Mouse (Mus musculus) granulocyte monocyte progenitor cell, adult 5-6 weeks (primary cell): ENCODE measurements around the gene Zic4. TPM values are rescaled to one million over a fixed set of nuclear protein-coding genes. Genes with fewer than 3 reads are reported as not detected.

Experiments
- ATAC-seq: replicated peaks from 2 replicates; pipeline ENCODE4 v1.8.0; 2016; ENCODE audit warnings: mild to moderate bottlenecking, moderate TSS enrichment, inconsistent platforms; ENCODE audit not compliant: poor library complexity, severe bottlenecking
- total RNA-seq, 2 experiments: library from RNA; stranded (forward) in 1 of 2; stranded (reverse) in 1 of 2; fragments of 200-712, 200-1000 nt in 1 of 2; fragments of >200 nt in 1 of 2; fragmentation: Nextera tagmentation in 1 of 2; gene quantifications; 2 replicates each; pipeline ENCODE4 v1.2.3; 2014 to 2017

The Zic4 gene
- not detected in 2 replicates for total RNA-seq (2014; fragmentation: Nextera tagmentation)
- total RNA-seq (2017), result not detected in 2 replicates

GRCm38 (mm10) chr9:91361856-91362601 is at the start of gene Zic4:
Zic4 (plus strand) TSS chr9:91362413.
- ATAC-seq, result peak; percentile 70

- no peak for ATAC-seq
These were observed 14.6 kb upstream of the Zic4 start for GRCm38 (mm10) chr9:91347591-91347990.

DNA sequence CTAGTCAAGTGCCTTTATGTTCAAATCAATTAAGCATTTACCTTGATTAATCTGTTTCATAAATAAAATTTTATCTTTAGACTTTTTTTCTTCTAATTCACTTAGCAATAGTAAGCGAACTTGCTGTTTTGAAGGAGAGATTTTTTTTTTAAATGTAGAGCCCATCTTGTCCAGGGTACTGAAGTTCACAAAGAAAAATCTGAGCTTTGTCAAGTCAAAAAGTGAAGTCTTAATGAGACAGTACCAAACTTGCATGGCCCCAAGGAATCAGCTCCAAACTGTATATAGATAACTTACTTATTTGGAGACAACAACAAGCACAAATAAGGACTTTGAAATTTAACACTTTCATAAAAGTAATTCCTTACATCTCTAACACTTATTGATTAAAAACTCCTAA is 13.5 kb upstream of the Zic4 start:
- ATAC-seq, result no peak

DNA sequence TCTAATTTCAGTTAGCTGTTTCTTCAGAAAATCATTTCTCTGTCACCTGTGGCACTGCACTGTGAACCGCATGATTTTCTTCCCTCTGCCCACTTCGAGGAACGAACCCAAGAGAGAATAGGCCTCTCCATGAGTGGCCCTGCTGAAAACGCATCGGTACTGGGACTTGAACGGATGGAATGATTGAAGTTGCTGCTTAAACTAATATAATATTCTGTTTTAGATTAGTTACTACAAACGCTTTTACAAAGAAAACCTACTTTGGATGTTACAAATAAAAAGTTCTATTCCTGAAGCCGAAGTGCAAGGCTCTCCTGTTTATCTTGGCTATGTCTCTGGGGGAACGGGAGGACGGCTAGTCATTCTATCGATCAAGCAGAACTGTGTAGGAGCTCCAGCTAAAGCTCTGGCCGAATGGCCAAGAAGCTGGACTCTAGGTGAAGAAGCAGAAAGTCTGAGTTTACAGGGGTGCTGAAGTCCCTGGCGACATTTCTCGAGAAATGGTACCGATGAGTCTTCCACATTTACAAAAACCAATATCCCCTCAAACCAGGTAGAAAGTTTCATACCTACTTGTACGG is 11.9 kb upstream of the Zic4 start:
- ATAC-seq, result no peak

DNA sequence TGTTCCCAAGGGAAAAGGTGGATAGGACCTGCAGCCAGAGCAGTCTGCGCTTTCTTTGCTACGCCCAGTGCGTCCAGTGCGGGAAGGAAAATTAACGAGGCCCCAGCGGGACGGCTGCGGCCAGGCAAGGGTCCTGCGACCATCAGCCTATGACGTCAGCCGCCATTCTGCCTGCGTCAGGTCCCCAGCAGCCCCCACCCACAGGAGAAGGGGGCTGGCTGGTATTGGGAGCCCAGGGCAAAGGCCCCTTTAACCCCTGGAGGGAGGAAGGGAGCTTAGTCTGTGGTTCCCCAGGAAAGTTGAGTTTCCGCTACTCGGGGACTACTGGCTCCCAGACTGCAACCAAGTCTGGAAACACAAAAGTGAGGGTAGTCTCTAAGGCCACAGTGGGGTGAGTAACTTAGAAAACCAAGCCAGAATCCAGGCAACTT is 11.3 kb upstream of the Zic4 start:
- ATAC-seq, result peak; percentile 37; the same call in 1 of the 2 replicates

DNA sequence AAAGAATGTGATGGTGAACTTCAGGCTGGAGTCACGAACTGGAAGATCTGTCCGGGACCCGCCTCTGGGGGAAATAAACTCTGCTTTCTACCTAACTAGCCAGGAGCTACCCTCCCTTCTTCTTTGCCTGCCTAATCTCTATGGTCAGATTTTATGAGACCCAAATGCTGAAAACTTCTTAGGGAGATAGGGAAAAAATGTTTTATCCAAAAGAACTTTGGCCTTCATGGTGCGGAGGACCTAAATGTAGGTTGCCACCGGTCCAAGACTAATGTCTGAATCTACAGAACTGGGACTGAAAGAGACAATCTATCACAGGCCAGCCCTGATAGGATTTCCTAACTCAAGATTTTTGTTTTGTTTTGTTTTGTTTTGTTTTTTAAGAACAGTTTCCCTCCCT is 10.9 kb upstream of the Zic4 start:
- ATAC-seq, result no peak

- no peak for ATAC-seq
These were observed 10.2 kb upstream of the Zic4 start for GRCm38 (mm10) chr9:91351961-91352411.

DNA sequence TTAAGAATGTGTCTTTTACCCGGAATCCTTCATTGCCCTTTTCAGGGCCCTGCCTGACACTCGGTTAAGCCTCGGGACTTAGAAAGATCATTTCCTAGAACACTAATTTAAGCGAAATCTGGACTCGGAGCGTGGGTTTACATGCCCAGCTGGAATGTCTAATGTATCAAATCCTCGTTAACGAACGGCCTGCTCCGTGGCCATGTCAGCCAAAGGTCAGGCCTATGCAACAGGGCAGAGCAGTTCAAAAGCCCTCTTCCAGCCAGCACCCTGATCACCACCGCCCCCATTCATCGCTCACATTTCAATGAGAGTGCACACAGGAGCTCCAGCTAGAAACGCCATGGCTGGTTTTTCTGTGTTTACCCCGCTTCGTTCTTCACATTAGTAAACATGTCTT is 9.4 kb upstream of the Zic4 start:
- no peak for ATAC-seq

DNA sequence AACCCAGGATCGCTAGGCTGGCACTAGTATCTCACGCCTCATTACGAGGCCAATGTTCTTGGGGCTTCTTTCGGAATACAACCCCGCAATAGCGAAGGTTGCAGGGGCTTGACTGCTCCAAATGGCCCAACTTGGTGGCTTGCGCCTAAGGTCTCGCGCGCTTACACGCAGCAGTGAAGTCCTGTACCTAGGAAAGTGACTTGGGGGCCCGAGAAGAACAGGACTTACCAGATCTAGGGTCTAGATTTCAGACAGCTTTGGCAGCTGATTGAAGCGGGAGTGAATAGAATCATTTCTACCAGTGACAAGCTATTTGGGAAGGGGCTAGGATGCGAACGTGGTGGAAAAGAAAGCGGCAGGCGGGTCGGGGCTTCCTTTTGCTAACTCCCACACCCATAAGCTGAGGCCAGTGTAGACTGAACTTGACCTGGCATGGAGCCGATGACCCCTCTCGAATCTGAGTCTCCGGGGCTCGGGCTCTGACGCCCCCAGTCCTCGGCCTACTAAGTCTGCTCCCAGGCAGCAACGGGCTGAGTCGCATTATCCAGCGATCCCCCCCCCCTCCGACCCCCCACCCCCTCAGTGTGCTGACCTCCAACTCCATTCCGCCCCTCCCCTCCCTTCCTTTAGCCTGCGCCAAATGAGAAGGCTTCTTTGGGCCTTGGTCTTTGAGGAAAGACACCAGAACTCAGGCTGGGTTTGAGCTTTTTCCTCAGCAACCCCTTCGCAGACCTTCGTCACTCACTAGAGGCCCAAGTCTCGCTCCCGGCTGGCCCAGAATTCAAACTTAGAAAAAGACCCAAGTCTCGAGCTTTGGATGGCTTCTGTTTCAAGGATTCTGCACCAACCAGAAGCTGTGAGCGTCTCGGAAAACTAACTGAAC is 8.4 kb upstream of the Zic4 start:
- ATAC-seq, result 0 out of 2 replicates have a peak, but pooled peaks have one; percentile 16

DNA sequence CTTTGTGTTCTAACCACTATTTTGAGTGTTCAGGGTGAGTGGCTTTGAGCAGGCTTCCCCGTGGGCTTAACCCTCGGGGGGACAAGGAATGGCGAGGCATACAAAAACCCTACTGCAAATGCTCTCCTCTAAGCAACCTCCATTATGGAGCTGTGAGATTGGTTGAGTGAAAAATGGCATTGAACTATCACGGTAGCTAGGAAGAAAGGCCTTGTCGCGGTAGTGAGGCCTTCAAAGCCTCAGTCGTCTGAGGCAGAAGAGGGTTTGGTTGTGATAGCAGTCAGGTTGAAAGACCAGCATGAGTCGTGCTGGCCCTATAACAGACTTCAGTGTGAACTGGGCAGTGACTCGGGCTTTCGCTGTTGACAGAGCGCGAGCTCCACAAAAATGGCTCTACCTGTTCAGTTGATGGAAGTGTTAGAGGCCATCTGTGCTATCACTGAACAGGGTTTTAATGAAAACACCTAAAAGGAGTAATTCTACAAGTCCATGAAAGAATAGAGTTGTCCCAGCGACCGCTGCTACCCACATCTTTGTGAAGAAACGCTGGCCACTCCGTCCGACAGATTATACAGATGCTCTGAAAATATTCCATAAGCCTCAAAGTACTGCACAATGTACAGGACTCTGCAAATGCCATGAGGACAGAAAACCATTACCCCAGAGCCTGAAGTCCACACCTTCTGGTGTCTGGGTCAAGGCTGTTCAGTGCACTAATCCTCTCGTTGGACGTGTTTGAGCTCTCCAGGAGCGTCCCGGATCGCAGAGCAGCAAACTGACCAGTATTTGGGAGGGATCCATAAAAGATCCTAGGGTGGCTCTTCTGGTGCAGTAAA is 7.6 kb upstream of the Zic4 start:
- no peak for ATAC-seq

DNA sequence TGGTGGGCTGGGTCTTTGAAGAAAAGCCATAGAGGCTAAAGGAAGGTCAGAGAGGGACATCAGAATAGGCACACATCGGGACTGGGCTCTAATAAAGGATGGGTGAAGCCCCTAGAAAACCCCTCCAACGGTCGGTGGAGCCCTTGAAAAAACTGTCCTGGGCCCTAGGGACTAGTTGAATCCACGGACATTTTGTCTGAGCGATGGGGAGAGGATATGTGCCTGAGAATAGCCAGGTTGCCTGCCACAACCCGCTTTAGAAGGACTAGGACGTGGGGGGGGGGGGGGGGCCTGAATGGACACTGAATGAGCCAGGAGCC is 7.0 kb upstream of the Zic4 start:
- ATAC-seq, result no peak

DNA sequence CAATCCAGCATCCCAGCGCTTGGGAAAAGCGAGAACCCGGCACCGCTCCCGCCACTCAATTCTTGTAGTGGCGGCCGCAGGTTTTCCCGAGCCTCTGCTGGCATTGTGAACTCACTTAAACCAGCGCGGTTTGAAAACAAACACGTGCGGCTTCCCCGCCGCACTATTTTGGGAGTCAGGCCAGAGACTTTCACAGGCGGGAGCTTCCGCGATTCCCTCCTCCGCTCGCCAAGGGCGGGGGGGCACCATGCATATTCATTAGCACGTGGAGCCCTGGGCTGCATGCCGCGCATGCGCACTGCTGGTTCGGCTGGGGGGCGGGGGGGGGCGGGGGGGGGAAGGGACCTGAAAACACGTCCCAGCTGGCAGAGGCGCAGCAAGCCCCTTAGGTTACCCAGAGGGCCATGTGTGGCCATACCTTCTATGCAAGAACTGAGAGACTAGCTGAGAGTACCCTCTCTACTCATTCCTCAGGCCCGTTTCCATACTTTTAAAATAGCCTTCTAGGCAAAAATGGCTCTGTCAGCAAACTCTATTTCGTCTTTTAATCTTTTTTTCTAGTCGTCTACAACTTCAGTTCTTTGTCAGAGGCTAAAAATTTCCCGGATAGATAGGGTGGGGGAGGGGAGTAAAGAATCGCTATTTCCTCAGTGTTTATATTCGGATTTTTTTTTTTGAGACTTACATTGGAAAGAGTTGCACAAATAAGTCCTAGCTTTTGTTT is 6.4 kb upstream of the Zic4 start:
- 0 out of 2 replicates have a peak, but pooled peaks have one; percentile 27 for ATAC-seq

- ATAC-seq, result no peak
These were observed 5.9 kb upstream of the Zic4 start for GRCm38 (mm10) chr9:91356353-91356740.

GRCm38 (mm10) chr9:91357321-91357720 is 4.9 kb upstream of the Zic4 start:
- ATAC-seq, result no peak

GRCm38 (mm10) chr9:91358851-91359687 is 3.1 kb upstream of the Zic4 start:
- no peak for ATAC-seq

GRCm38 (mm10) chr9:91360151-91361032 is 1.8 kb upstream of the Zic4 start:
- no peak for ATAC-seq

- no peak for ATAC-seq
These were observed 969 bp upstream of the Zic4 start for GRCm38 (mm10) chr9:91361033-91361855.
